Mouse (Mus musculus) cerebellum, adult (tissue): ENCODE measurements around the gene Prdm10.

Source experiments
- ATAC-seq: cut with Nextera tagmentation; 2 replicates; pipeline ENCODE4 v1.9.2; 2017; ENCODE audit warnings: mild to moderate bottlenecking, moderate library complexity, mixed read lengths; ENCODE audit not compliant: insufficient number of reproducible peaks, low FRiP score, low TSS enrichment

Gene Prdm10

GRCm38 (mm10) chr9:31260219-31260618 is 20.1 kb upstream of the Prdm10 start:
- ATAC-seq: no peak

GRCm38 (mm10) chr9:31262226-31263105 is 17.9 kb upstream of the Prdm10 start:
- ATAC-seq: no peak

GRCm38 (mm10) chr9:31266013-31266659 is 14.2 kb upstream of the Prdm10 start:
- no peak for ATAC-seq

- no peak for ATAC-seq
These were observed 8.9 kb upstream of the Prdm10 start for GRCm38 (mm10) chr9:31271221-31272015.

GRCm38 (mm10) chr9:31272160-31272559 is 8.2 kb upstream of the Prdm10 start:
- ATAC-seq: no peak

- ATAC-seq: no peak
These were observed 1.7 kb upstream of the Prdm10 start for GRCm38 (mm10) chr9:31278651-31279050.

GRCm38 (mm10) chr9:31279306-31279705 is 1.0 kb upstream of the Prdm10 start:
- no peak for ATAC-seq

- peak; percentile 41 for ATAC-seq
These were observed 413 bp upstream of the Prdm10 start for GRCm38 (mm10) chr9:31279885-31280365.

- peak; percentile 53 for ATAC-seq
These were observed 799 bp downstream of the Prdm10 start for GRCm38 (mm10) chr9:31281011-31281662.

GRCm38 (mm10) chr9:31281663-31282015 is 1.3 kb downstream of the Prdm10 start:
- ATAC-seq: no peak

GRCm38 (mm10) chr9:31282536-31282935 is 2.2 kb downstream of the Prdm10 start:
- ATAC-seq: no peak

- no peak for ATAC-seq
These were observed 2.7 kb downstream of the Prdm10 start for GRCm38 (mm10) chr9:31283044-31283443.

GRCm38 (mm10) chr9:31283911-31284310 is 3.6 kb downstream of the Prdm10 start:
- ATAC-seq: no peak

- ATAC-seq: peak; percentile 36; the same call in 1 of the 2 replicates
These were observed 10.0 kb downstream of the Prdm10 start for GRCm38 (mm10) chr9:31290201-31290862.

GRCm38 (mm10) chr9:31291978-31292377 is 11.6 kb downstream of the Prdm10 start:
- no peak for ATAC-seq

- no peak for ATAC-seq
These were observed 12.9 kb downstream of the Prdm10 start for GRCm38 (mm10) chr9:31293208-31293607.

GRCm38 (mm10) chr9:31295311-31295710 is 15.0 kb downstream of the Prdm10 start:
- ATAC-seq: no peak

- no peak for ATAC-seq
These were observed 16.0 kb downstream of the Prdm10 start for GRCm38 (mm10) chr9:31296293-31296692.

- peak; percentile 72 for ATAC-seq
These were observed 18.4 kb downstream of the Prdm10 start for GRCm38 (mm10) chr9:31298751-31299150.

GRCm38 (mm10) chr9:31300525-31300924 is 20.2 kb downstream of the Prdm10 start:
- no peak for ATAC-seq
